Mouse (Mus musculus) forebrain, embryonic 12.5 days (tissue): ENCODE data around the gene Tmed9. TPM values are rescaled to one million over a fixed set of nuclear protein-coding genes. Genes with fewer than 3 reads are reported as not detected.

ENCODE experiments used
- ATAC-seq: fragments of 200-750 bp; cut with Nextera tagmentation; 2 replicates; pipeline ENCODE4 v1.8.0; 2017; ENCODE audit warnings: moderate TSS enrichment; ENCODE audit not compliant: low FRiP score
- H3K27ac ChIP-seq: fragments of 300-500 bp; sonication (generic); 2 replicates; pipeline ENCODE4 v1.5.1; 2016; ENCODE audit warnings: mild to moderate bottlenecking
- H3K27me3 ChIP-seq: fragments of 300-500 bp; sonication (generic); 2 replicates; pipeline ENCODE4 v1.6.1; 2016; ENCODE audit warnings: mild to moderate bottlenecking
- H3K36me3 ChIP-seq: fragments of 300-500 bp; sonication (generic); replicated peaks from 2 replicates; pipeline ENCODE4 v1.6.1; 2016; ENCODE audit warnings: mild to moderate bottlenecking
- H3K4me1 ChIP-seq: fragments of 300-500 bp; sonication (generic); 2 replicates; pipeline ENCODE4 v1.6.1; 2016
- H3K4me2 ChIP-seq: fragments of 300-500 bp; sonication (generic); 2 replicates; pipeline ENCODE4 v1.6.1; 2016; ENCODE audit warnings: mild to moderate bottlenecking, moderate library complexity
- H3K4me3 ChIP-seq: fragments of 300-500 bp; sonication (generic); replicated peaks from 2 replicates; pipeline ENCODE4 v1.5.1; 2016; ENCODE audit warnings: mild to moderate bottlenecking
- H3K9ac ChIP-seq: fragments of 300-500 bp; sonication (generic); 2 replicates; pipeline ENCODE4 v1.6.1; 2016; ENCODE audit warnings: mild to moderate bottlenecking
- H3K9me3 ChIP-seq: fragments of 300-500 bp; sonication (generic); 2 replicates; pipeline ENCODE4 v1.6.1; 2016
- WGBS: fragments of 180-500 bp; shearing (Covaris S2); methylation state at CpG from one replicate; pipeline ENCODE4 v1.1.7; 2016; 5-methylcytosine and 5-hydroxymethylcytosine counted together
- polyA plus RNA-seq: library from polyadenylated mRNA; unstranded; fragments of >200 nt; fragmentation: Nextera tagmentation; extraction: Ambion mirVana; gene quantifications from 2 replicates; pipeline ENCODE4 v1.2.1, GENCODE M21; 2016

Gene Tmed9
- polyA plus RNA-seq = 115 and 118 TPM in 2 replicates

DNA sequence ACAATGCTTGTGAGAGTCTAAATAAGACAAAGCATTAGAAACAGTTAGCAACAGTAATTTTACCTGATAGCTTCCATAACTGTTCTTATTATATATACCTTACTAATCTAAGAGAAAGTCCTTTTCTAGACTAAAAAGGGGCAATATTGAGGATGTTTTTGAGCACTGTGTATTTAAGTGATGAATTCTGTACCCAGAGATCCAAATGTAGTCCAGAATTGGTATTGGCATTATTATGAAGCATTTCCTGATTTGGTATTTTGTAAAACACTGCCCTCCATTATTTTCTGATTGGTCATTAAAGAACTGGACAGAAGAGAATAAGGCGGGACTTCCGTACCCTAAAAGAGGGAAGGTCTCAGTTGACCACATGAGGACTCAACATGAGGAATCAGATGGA, at the start of gene Tmed9:
Tmed9 (plus strand) TSS at position 301 of the 400 bp plus-strand sequence.
- Histone ChIP-seq H3K9me3 (no peaks in the 10 kb centered on the region), H3K9ac (no peak within 1 kb of the TSS), H3K4me3 (no peak within 1 kb of the TSS), H3K36me3 (peaks cover 2% of the 10 kb centered on the region; the same call in 1 of the 2 replicates), H3K4me2 (no peak within 1 kb of the TSS), H3K27ac (no peak within 1 kb of the TSS), H3K4me1 (peaks cover 19% of the 10 kb centered on the region), H3K27me3 (no peaks in the 10 kb centered on the region)
- WGBS = 97% methylated on average over 2 of the region's 2 CpGs
- no peak for ATAC-seq

DNA sequence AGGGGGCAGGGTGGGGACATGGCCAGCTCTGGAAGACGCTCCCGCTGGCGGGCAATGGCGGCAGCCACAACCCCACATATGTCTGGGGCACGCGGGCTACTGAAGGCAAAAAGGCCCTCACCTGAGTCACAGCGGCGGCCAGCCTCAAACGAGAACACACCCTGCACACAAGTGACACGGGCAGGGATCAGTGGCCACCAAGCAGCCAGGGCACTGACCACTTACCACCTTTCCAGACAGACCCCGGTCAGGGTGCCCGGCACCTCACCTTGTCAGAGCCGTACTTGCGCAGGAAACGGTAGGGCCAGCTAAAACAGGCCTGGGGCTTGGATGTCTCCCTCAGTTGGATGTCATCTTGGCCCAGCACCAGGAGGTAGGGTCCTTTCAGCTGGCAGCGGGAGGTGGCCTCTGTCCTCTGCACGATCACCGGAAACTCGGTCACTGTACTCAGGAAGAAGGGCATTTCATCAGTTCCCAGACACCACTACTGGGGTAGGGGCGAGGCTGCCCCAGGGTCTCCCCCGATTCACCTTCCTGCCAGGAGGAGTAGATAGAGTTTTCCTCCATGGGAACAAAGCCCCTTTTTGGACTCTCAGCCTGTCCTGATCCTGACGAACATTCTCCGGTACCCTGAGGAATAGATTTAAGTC, 49.5 kb upstream of the Tmed9 start:
- H3K9me3 ChIP-seq = no peaks in the 10 kb centered on the region
- H3K4me1 ChIP-seq = no peaks in the 10 kb centered on the region
- H3K27ac ChIP-seq = 0 out of 2 replicates have a peak overlapping the region, but pooled peaks have one; percentile 5
- ATAC-seq = no peak
- H3K27me3 ChIP-seq = peaks cover 4% of the 10 kb centered on the region; the same call in 1 of the 2 replicates
- H3K4me3 ChIP-seq = no peak overlapping the region
- WGBS = 91% methylated on average over 23 of the region's 23 CpGs
- peaks cover 2% of the 10 kb centered on the region for H3K36me3 ChIP-seq
- H3K4me2 ChIP-seq = no peak overlapping the region
- no peak overlapping the region for H3K9ac ChIP-seq

GRCm38 (mm10) chr13:55525733-55526553, 47.6 kb upstream of the Tmed9 start:
- no peak for ATAC-seq
- no peaks in the 10 kb centered on the region for H3K27me3 ChIP-seq
- H3K27ac ChIP-seq = no peak overlapping the region
- H3K9ac ChIP-seq = no peak overlapping the region
- H3K4me2 ChIP-seq = no peak overlapping the region
- no peaks in the 10 kb centered on the region for H3K9me3 ChIP-seq
- H3K4me3 ChIP-seq = no peak overlapping the region
- H3K4me1 ChIP-seq = no peaks in the 10 kb centered on the region
- WGBS = 82% methylated on average over 16 of the region's 16 CpGs
- H3K36me3 ChIP-seq = peaks cover 20% of the 10 kb centered on the region

GRCm38 (mm10) chr13:55527212-55527611, 46.3 kb upstream of the Tmed9 start:
- 92% methylated on average over 16 of the region's 16 CpGs for WGBS
- H3K27me3 ChIP-seq = no peaks in the 10 kb centered on the region
- no peak overlapping the region for H3K4me2 ChIP-seq
- H3K9ac ChIP-seq = no peak overlapping the region
- ATAC-seq = no peak
- no peaks in the 10 kb centered on the region for H3K4me1 ChIP-seq
- peaks cover 33% of the 10 kb centered on the region for H3K36me3 ChIP-seq
- H3K9me3 ChIP-seq = no peaks in the 10 kb centered on the region
- no peak overlapping the region for H3K4me3 ChIP-seq
- no peak overlapping the region for H3K27ac ChIP-seq

DNA sequence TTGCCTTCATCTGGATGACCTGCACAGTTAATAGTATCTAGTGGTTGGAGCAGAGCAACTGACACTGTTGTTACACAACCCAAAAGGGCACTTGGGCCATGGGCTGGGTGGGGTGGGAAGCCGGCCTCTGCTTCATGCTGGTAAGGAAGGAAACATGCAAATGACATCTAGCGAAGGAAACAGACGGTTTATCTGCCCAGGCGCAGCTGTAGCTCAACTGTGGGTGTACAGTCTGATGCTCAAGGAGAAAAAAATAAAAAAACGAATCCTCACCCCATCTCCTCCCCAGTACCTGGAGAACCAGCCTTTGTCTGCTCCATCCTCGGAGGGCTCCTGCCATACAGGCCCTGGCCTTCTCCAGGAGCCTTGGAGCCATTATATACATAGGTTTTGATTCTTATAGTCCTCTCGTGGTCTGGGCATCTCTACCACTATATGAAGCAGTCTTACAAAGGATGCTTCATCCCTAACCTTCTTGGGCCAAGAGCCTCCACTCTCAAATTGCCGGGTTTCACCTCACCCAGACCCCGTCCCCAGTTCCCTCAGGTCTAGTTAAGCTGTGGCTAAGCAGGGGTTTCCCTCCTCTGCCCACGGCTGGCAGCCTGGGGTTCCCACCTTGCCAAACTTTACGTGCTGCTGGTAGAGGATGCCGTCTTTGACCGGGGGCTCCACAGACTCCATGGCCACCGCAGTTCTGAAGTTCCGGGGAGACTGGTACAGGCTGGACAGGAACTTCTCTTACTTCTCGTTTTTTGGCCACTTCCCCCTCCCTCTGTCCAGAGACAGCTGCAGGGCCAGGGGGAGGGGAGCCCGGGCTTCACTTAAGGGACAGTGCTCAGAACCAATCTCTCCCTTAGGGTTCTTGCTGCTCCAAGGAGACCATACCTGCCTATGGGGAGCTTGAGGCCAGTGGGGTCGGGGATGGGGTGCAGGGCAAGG, 45.4 kb upstream of the Tmed9 start:
- Histone ChIP-seq H3K4me3 (no peak overlapping the region), H3K27me3 (no peaks in the 10 kb centered on the region), H3K36me3 (peaks cover 41% of the 10 kb centered on the region), H3K27ac (no peak overlapping the region), H3K9ac (no peak overlapping the region), H3K4me1 (no peaks in the 10 kb centered on the region), H3K4me2 (no peak overlapping the region), H3K9me3 (no peaks in the 10 kb centered on the region)
- WGBS = 86% methylated on average over 18 of the region's 18 CpGs
- no peak for ATAC-seq

DNA sequence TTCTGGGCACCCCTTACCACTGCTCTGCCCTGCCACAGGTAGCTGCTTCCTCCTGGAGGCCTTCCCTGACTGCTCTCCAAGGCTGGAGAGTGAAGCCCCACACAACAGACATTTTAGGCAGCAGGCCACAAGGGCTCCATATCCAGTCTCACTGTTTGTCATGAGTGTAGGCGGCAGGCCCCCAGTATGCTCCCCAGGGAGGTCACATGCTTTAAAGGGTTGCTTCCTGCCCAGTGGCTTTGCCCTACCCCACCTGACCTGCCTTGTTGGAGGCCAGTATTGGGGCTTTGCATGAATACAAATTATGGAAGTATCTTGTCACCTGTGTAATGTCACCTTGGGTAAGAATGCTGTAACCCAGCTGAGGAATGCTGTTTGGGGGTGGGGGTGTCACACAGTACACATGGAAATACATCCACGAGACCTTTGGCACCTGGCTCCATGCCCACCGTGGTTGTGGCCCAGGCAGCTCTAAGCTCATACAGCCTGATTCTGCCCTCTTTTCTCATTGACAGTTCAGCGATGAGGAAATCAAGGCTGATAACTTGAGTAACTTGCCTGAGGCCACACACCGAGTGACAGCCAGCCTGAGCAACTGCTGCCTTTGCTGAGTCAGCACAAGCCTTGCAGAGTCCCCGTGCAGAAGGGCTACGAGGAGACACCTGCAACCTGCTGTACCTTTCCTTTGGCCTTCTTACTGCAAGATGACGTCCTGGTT, 44.2 kb upstream of the Tmed9 start, which contains the start of gene Dok3:
Dok3 (minus strand) TSS at position 99 of the 718 bp plus-strand sequence.
- no peaks in the 10 kb centered on the region for H3K9me3 ChIP-seq
- no peak within 1 kb of the TSS for H3K9ac ChIP-seq
- H3K4me2 ChIP-seq = no peak within 1 kb of the TSS
- H3K27me3 ChIP-seq = no peaks in the 10 kb centered on the region
- ATAC-seq = no peak
- H3K4me3 ChIP-seq = no peak within 1 kb of the TSS
- H3K36me3 ChIP-seq = peaks cover 53% of the 10 kb centered on the region
- no peaks in the 10 kb centered on the region for H3K4me1 ChIP-seq
- H3K27ac ChIP-seq = no peak within 1 kb of the TSS
- 85% methylated on average over 8 of the region's 8 CpGs for WGBS

DNA sequence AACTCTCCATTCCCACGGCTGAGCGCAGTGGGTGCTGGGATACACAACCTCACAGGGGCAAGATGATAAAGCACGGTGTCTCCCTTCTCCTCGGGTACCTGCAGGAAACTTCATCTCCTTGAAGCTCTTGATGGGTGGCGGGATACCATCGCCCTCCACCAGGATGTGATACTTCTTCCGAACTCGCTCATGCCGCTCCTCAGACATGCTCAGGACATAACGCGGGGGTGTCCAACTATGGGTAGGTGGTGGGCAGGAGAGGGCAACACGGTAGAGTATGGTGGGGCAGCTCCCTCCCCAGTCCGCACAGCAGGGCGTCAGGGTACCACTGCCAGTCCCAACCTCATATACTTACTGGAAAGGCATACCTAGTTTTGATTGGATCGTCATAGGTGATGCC, 38.3 kb upstream of the Tmed9 start:
- Histone ChIP-seq H3K27me3 (no peaks in the 10 kb centered on the region), H3K4me3 (peak overlapping the region; percentile 80), H3K4me1 (peaks cover 19% of the 10 kb centered on the region), H3K9ac (no peak overlapping the region), H3K27ac (no peak overlapping the region), H3K4me2 (peak overlapping the region; percentile 92), H3K9me3 (no peaks in the 10 kb centered on the region), H3K36me3 (peaks cover 72% of the 10 kb centered on the region)
- no peak for ATAC-seq
- WGBS = 92% methylated on average over 15 of the region's 15 CpGs

GRCm38 (mm10) chr13:55535796-55536193, 37.7 kb upstream of the Tmed9 start:
- peaks cover 72% of the 10 kb centered on the region for H3K36me3 ChIP-seq
- no peak; the same call in 1 of the 2 replicates for ATAC-seq
- peak overlapping the region; percentile 69; the same call in 1 of the 2 replicates for H3K27ac ChIP-seq

GRCm38 (mm10) chr13:55536194-55537175, 37.0 kb upstream of the Tmed9 start, which contains the start of gene Ddx41:
Gene Ddx41 (minus strand): TSS chr13:55536658.
- Histone ChIP-seq H3K36me3 (peaks cover 73% of the 10 kb centered on the region), H3K27ac (peak within 1 kb of the TSS; percentile 69), H3K27me3 (no peaks in the 10 kb centered on the region), H3K4me2 (peak within 1 kb of the TSS; percentile 92), H3K9me3 (no peaks in the 10 kb centered on the region), H3K4me1 (peaks cover 19% of the 10 kb centered on the region), H3K9ac (peak within 1 kb of the TSS; percentile 80), H3K4me3 (peak within 1 kb of the TSS; percentile 80)
- peak; percentile 96 for ATAC-seq
- WGBS = under 1% methylated on average over 70 of the region's 70 CpGs

More at GRCm38 (mm10) chr13:55535796-55536193, 37.7 kb upstream of the Tmed9 start:
- Histone ChIP-seq H3K4me1 (peaks cover 19% of the 10 kb centered on the region), H3K9ac (peak overlapping the region; percentile 80), H3K27me3 (no peaks in the 10 kb centered on the region), H3K4me3 (peak overlapping the region; percentile 80), H3K9me3 (no peaks in the 10 kb centered on the region), H3K4me2 (peak overlapping the region; percentile 92)
- WGBS = 18% methylated on average over 17 of the region's 17 CpGs

- WGBS = 94% methylated on average over 2 of the region's 2 CpGs
- H3K36me3 ChIP-seq = peaks cover 81% of the 10 kb centered on the region
- no peak for ATAC-seq
- peaks cover 7% of the 10 kb centered on the region; the same call in 1 of the 2 replicates for H3K4me1 ChIP-seq
- no peak overlapping the region for H3K27ac ChIP-seq
- H3K27me3 ChIP-seq = no peaks in the 10 kb centered on the region
- H3K9ac ChIP-seq = no peak overlapping the region
- H3K9me3 ChIP-seq = no peaks in the 10 kb centered on the region
- H3K4me2 ChIP-seq = no peak overlapping the region
- no peak overlapping the region for H3K4me3 ChIP-seq
Measured at GRCm38 (mm10) chr13:55540933-55541332, 32.6 kb upstream of the Tmed9 start.
